Mouse (Mus musculus) stomach, embryonic 15.5 days (tissue): Measurements from ENCODE around the gene Chrne. TPM values are rescaled to one million over a fixed set of nuclear protein-coding genes. Genes with fewer than 3 reads are reported as not detected.

Experiments
- ATAC-seq: fragments of 200-750 bp; cut with Nextera tagmentation; 2 replicates; pipeline ENCODE4 v1.8.0; 2017; ENCODE audit warnings: low read depth, moderate number of reproducible peaks, moderate TSS enrichment; ENCODE audit not compliant: insufficient read depth, low FRiP score
- H3K27ac ChIP-seq: fragments of 300-500 bp; sonication (generic); 2 replicates; pipeline ENCODE4 v1.5.1; 2015; ENCODE audit warnings: mild to moderate bottlenecking, inconsistent platforms
- H3K27me3 ChIP-seq: fragments of 300-500 bp; sonication (generic); replicated peaks from 2 replicates; pipeline ENCODE4 v1.6.1; 2015; ENCODE audit warnings: inconsistent platforms
- H3K36me3 ChIP-seq: fragments of 300-500 bp; sonication (generic); 2 replicates; pipeline ENCODE4 v1.6.1; 2015; ENCODE audit warnings: inconsistent platforms
- H3K4me1 ChIP-seq: fragments of 300-500 bp; sonication (generic); 2 replicates; pipeline ENCODE4 v1.6.1; 2015; ENCODE audit warnings: inconsistent platforms
- H3K4me2 ChIP-seq: fragments of 300-500 bp; sonication (generic); 2 replicates; pipeline ENCODE4 v1.6.1; 2015; ENCODE audit warnings: mild to moderate bottlenecking, inconsistent platforms
- H3K4me3 ChIP-seq: fragments of 300-500 bp; sonication (generic); replicated peaks from 2 replicates; pipeline ENCODE4 v1.5.1; 2015; ENCODE audit warnings: inconsistent platforms
- H3K9ac ChIP-seq: fragments of 300-500 bp; sonication (generic); 2 replicates; pipeline ENCODE4 v1.6.1; 2015; ENCODE audit warnings: inconsistent platforms
- H3K9me3 ChIP-seq: fragments of 300-500 bp; sonication (generic); 2 replicates; pipeline ENCODE4 v1.6.1; 2016; ENCODE audit warnings: inconsistent platforms
- WGBS: fragments of 180-500 bp; shearing (Covaris S2); methylation state at CpG from one replicate; pipeline ENCODE4 v1.1.7; 2015; 5-methylcytosine and 5-hydroxymethylcytosine counted together
- polyA plus RNA-seq: library from polyadenylated mRNA; unstranded; fragments of >200 nt; fragmentation: Nextera tagmentation; extraction: Ambion mirVana; gene quantifications from 2 replicates; pipeline ENCODE4 v1.2.1, GENCODE M21; 2015

Chrne gene
- polyA plus RNA-seq, 1 experiment from 2014 or later = not detected

- Histone ChIP-seq H3K27me3 (no peaks in the 10 kb centered on the region), H3K9ac (peak within 1 kb of the TSS; percentile 47; the same call in 1 of the 2 replicates), H3K4me1 (peaks cover 37% of the 10 kb centered on the region), H3K4me3 (peak within 1 kb of the TSS; percentile 73), H3K36me3 (peaks cover 9% of the 10 kb centered on the region; the same call in 1 of the 2 replicates), H3K27ac (peak within 1 kb of the TSS; percentile 97), H3K9me3 (no peaks in the 10 kb centered on the region), H3K4me2 (peak within 1 kb of the TSS; percentile 94)
- WGBS = 24% methylated on average over 3 of the region's 3 CpGs
- ATAC-seq = no peak
These were observed 37.9 kb upstream of the Chrne start, which contains the start of gene Eno3 for GRCm38 (mm10) chr11:70656964-70657363. Gene Eno3, plus strand, starts transcription at chr11:70657202.

GRCm38 (mm10) chr11:70656456-70656927 lies 37.5 kb upstream of the Chrne start:
- WGBS = 9% methylated on average over 16 of the region's 16 CpGs
- ATAC-seq = no peak
- peaks cover 12% of the 10 kb centered on the region; the same call in 1 of the 2 replicates for H3K36me3 ChIP-seq
- no peaks in the 10 kb centered on the region for H3K9me3 ChIP-seq
- H3K4me2 ChIP-seq = peak overlapping the region; percentile 94
- H3K4me1 ChIP-seq = peaks cover 40% of the 10 kb centered on the region
- H3K4me3 ChIP-seq = peak overlapping the region; percentile 73
- H3K27ac ChIP-seq = peak overlapping the region; percentile 97
- no peaks in the 10 kb centered on the region for H3K27me3 ChIP-seq
- peak overlapping the region; percentile 47; the same call in 1 of the 2 replicates for H3K9ac ChIP-seq

- peak overlapping the region; percentile 47; the same call in 1 of the 2 replicates for H3K9ac ChIP-seq
- H3K27ac ChIP-seq = peak overlapping the region; percentile 97
- H3K4me3 ChIP-seq = peak overlapping the region; percentile 73
- 1% methylated on average over 61 of the region's 61 CpGs for WGBS
- H3K27me3 ChIP-seq = no peaks in the 10 kb centered on the region
- H3K4me1 ChIP-seq = peaks cover 47% of the 10 kb centered on the region
- no peaks in the 10 kb centered on the region for H3K9me3 ChIP-seq
- peak overlapping the region; percentile 94 for H3K4me2 ChIP-seq
- peak; percentile 27 for ATAC-seq
- H3K36me3 ChIP-seq = peaks cover 15% of the 10 kb centered on the region
These were observed 36.8 kb upstream of the Chrne start for GRCm38 (mm10) chr11:70655571-70656455.

- peaks cover 20% of the 10 kb centered on the region for H3K36me3 ChIP-seq
- peak; percentile 44 for ATAC-seq
- peak overlapping the region; percentile 94 for H3K4me2 ChIP-seq
- H3K9me3 ChIP-seq = no peaks in the 10 kb centered on the region
- peak overlapping the region; percentile 47; the same call in 1 of the 2 replicates for H3K9ac ChIP-seq
- H3K27me3 ChIP-seq = no peaks in the 10 kb centered on the region
- under 1% methylated on average over 48 of the region's 48 CpGs for WGBS
- peak overlapping the region; percentile 97 for H3K27ac ChIP-seq
- H3K4me1 ChIP-seq = peaks cover 53% of the 10 kb centered on the region
- H3K4me3 ChIP-seq = peak overlapping the region; percentile 73
These were observed 36.0 kb upstream of the Chrne start for GRCm38 (mm10) chr11:70654923-70655570.

- Histone ChIP-seq H3K4me2 (peak within 1 kb of the TSS; percentile 94), H3K4me3 (peak within 1 kb of the TSS; percentile 73), H3K36me3 (peaks cover 27% of the 10 kb centered on the region), H3K9ac (peak within 1 kb of the TSS; percentile 89), H3K9me3 (no peaks in the 10 kb centered on the region), H3K27ac (peak within 1 kb of the TSS; percentile 97), H3K4me1 (peaks cover 58% of the 10 kb centered on the region), H3K27me3 (no peaks in the 10 kb centered on the region)
- peak; percentile 13; the same call in 1 of the 2 replicates for ATAC-seq
- 0% methylated on average over 55 of the region's 61 CpGs for WGBS
These were observed 35.3 kb upstream of the Chrne start, which contains the start of gene Pfn1 for GRCm38 (mm10) chr11:70654198-70654922. Gene Pfn1, minus strand, starts transcription at chr11:70654644.

GRCm38 (mm10) chr11:70653345-70654197 lies 34.6 kb upstream of the Chrne start:
- Histone ChIP-seq H3K4me3 (peak overlapping the region; percentile 73), H3K9ac (peak overlapping the region; percentile 89), H3K27me3 (no peaks in the 10 kb centered on the region), H3K27ac (peak overlapping the region; percentile 97), H3K4me1 (peaks cover 62% of the 10 kb centered on the region), H3K4me2 (peak overlapping the region; percentile 94), H3K36me3 (peaks cover 35% of the 10 kb centered on the region), H3K9me3 (no peaks in the 10 kb centered on the region)
- WGBS = under 1% methylated on average over 58 of the region's 63 CpGs
- ATAC-seq = peak; percentile 45; the same call in 1 of the 2 replicates

- no peak for ATAC-seq
- Histone ChIP-seq H3K9ac (peak overlapping the region; percentile 89), H3K4me1 (peaks cover 61% of the 10 kb centered on the region), H3K4me3 (peak overlapping the region; percentile 73), H3K27me3 (no peaks in the 10 kb centered on the region), H3K9me3 (no peaks in the 10 kb centered on the region), H3K36me3 (peaks cover 36% of the 10 kb centered on the region), H3K27ac (peak overlapping the region; percentile 97), H3K4me2 (peak overlapping the region; percentile 94)
- 34% methylated on average over 6 of the region's 6 CpGs for whole genome bisulfite sequencing
These were observed 33.9 kb upstream of the Chrne start for GRCm38 (mm10) chr11:70652884-70653344.

GRCm38 (mm10) chr11:70652029-70652883 lies 33.2 kb upstream of the Chrne start:
- H3K9ac ChIP-seq = peak overlapping the region; percentile 89
- H3K4me3 ChIP-seq = peak overlapping the region; percentile 73
- H3K9me3 ChIP-seq = no peaks in the 10 kb centered on the region
- H3K36me3 ChIP-seq = peaks cover 36% of the 10 kb centered on the region
- WGBS = 46% methylated on average over 12 of the region's 12 CpGs
- peak overlapping the region; percentile 97 for H3K27ac ChIP-seq
- H3K4me1 ChIP-seq = peaks cover 58% of the 10 kb centered on the region
- no peak for ATAC-seq
- H3K27me3 ChIP-seq = no peaks in the 10 kb centered on the region
- H3K4me2 ChIP-seq = peak overlapping the region; percentile 94

- peak overlapping the region; percentile 94 for H3K4me2 ChIP-seq
- peaks cover 36% of the 10 kb centered on the region for H3K36me3 ChIP-seq
- peaks cover 50% of the 10 kb centered on the region for H3K4me1 ChIP-seq
- no peaks in the 10 kb centered on the region for H3K9me3 ChIP-seq
- no peak overlapping the region for H3K9ac ChIP-seq
- WGBS = 54% methylated on average over 2 of the region's 2 CpGs
- no peak for ATAC-seq
- peak overlapping the region; percentile 5 for H3K4me3 ChIP-seq
- no peaks in the 10 kb centered on the region for H3K27me3 ChIP-seq
- peak overlapping the region; percentile 97 for H3K27ac ChIP-seq
These were observed 32.4 kb upstream of the Chrne start for GRCm38 (mm10) chr11:70651391-70651790.
